In genomic region chr4:107597898-107598580, GRCm38 (mm10) we compare ENCODE assay signal across 11 mouse cellular contexts.
DNase-seq lines count a peak whose midpoint lies in the region; ATAC-seq lines count a peak whose summit lies in the region.
"Had no signal": no experiment of that assay in that cellular context is flagged by ENCODE, and none has a peak within 500 bp of the region (broad histone marks: within the 10 kb centered on the region; RNA-seq: fewer than 3 reads in every experiment).

No protein-coding gene starts in this region.

- intact Hi-C loops in gastrocnemius, postnatal 36 days (cut with DNase I), result no loop called here

- no peak overlapping the region for H3K4me3 ChIP-seq in kidney, embryonic 15.5 days (replicated peaks)
- H3K4me3 ChIP-seq in forebrain, embryonic 14.5 days (ENCODE audit: low read depth, low read length), result no peak overlapping the region
- H3K4me3 ChIP-seq in midbrain, embryonic 14.5 days (replicated peaks; ENCODE audit: low read depth, low read length), result no peak overlapping the region
- H3K4me3 ChIP-seq: lung, embryonic 15.5 days had no signal

- peaks cover 4% of the 10 kb centered on the region; the same call in 1 of the 2 replicates for H3K27me3 ChIP-seq in kidney, embryonic 15.5 days
- H3K27me3 ChIP-seq in forebrain, embryonic 14.5 days (replicated peaks; ENCODE audit: control insufficient read depth, insufficient read depth, low read length), result no peaks in the 10 kb centered on the region
- no peaks in the 10 kb centered on the region for H3K27me3 ChIP-seq in midbrain, embryonic 14.5 days (ENCODE audit: control insufficient read depth, insufficient read depth, low read length)
- H3K27me3 ChIP-seq: lung, embryonic 15.5 days had no signal

- no peaks in the 10 kb centered on the region for H3K9me3 ChIP-seq in kidney, embryonic 15.5 days (replicated peaks)
- H3K9me3 ChIP-seq in forebrain, embryonic 14.5 days (replicated peaks; ENCODE audit: control insufficient read depth, low read length), result no peaks in the 10 kb centered on the region
- H3K9me3 ChIP-seq in midbrain, embryonic 14.5 days (ENCODE audit: control insufficient read depth, low read length), result no peaks in the 10 kb centered on the region
- H3K9me3 ChIP-seq: lung, embryonic 15.5 days had no signal

- 13% methylated on average over 10 of the region's 10 CpGs for WGBS in kidney, embryonic 15.5 days
- WGBS in forebrain, embryonic 14.5 days, result 15% methylated on average over 10 of the region's 10 CpGs
- WGBS in midbrain, embryonic 14.5 days, result 12% methylated on average over 10 of the region's 10 CpGs

- H3K4me2 ChIP-seq in kidney, embryonic 15.5 days, result no peak overlapping the region
- no peak overlapping the region for H3K4me2 ChIP-seq in forebrain, embryonic 14.5 days (ENCODE audit: low read length)
- no peak overlapping the region for H3K4me2 ChIP-seq in midbrain, embryonic 14.5 days (ENCODE audit: low read length)
- H3K4me2 ChIP-seq: lung, embryonic 15.5 days had no signal

- H3K9ac ChIP-seq in kidney, embryonic 15.5 days, result no peak overlapping the region
- H3K9ac ChIP-seq in forebrain, embryonic 14.5 days (ENCODE audit: low read length), result no peak overlapping the region
- H3K9ac ChIP-seq in midbrain, embryonic 14.5 days (replicated peaks; ENCODE audit: low read length), result no peak overlapping the region
- H3K9ac ChIP-seq: lung, embryonic 15.5 days had no signal

- DNase-seq in cerebellum, postnatal 10 days, result peak; percentile 42 to 47
- DNase-seq in kidney, postnatal 14 days, result no peak
- DNase-seq in forebrain, embryonic 14.5 days (ENCODE audit: low spot score), result peak; percentile 31
- DNase-seq in midbrain, embryonic 14.5 days, result peak; percentile 58
- no peak for DNase-seq in right cerebral cortex, postnatal 4 days
- DNase-seq in gastrocnemius, postnatal 36 days, result no peak
- DNase-seq: adrenal gland, postnatal 14 days; layer of hippocampus, adult 9-11 months had no signal

- no peaks in the 10 kb centered on the region for H3K36me3 ChIP-seq in kidney, embryonic 15.5 days
- no peaks in the 10 kb centered on the region for H3K36me3 ChIP-seq in forebrain, embryonic 14.5 days (ENCODE audit: control insufficient read depth, insufficient read depth, low read length)
- H3K36me3 ChIP-seq in midbrain, embryonic 14.5 days (ENCODE audit: control insufficient read depth, insufficient read depth, low read length), result no peaks in the 10 kb centered on the region
- H3K36me3 ChIP-seq: lung, embryonic 15.5 days had no signal

- no peak for ATAC-seq in cerebellum, adult (ENCODE audit: insufficient number of reproducible peaks, low FRiP score, low TSS enrichment)
- peak; percentile 63; the same call in 1 of the 2 replicates for ATAC-seq in kidney, embryonic 15.5 days (replicated peaks; ENCODE audit: low FRiP score)
- ATAC-seq in forebrain, embryonic 14.5 days, result peak; percentile 54
- peak; percentile 60; the same call in 1 of the 2 replicates for ATAC-seq in midbrain, embryonic 14.5 days (ENCODE audit: low FRiP score, low TSS enrichment)

- peaks cover 30% of the 10 kb centered on the region for H3K4me1 ChIP-seq in kidney, embryonic 15.5 days
- peaks cover 7% of the 10 kb centered on the region for H3K4me1 ChIP-seq in forebrain, embryonic 14.5 days (ENCODE audit: control insufficient read depth, insufficient read depth, low read length)
- H3K4me1 ChIP-seq in midbrain, embryonic 14.5 days (ENCODE audit: control insufficient read depth, insufficient read depth, low read length), result peaks cover 16% of the 10 kb centered on the region

- peak overlapping the region; percentile 78 for H3K27ac ChIP-seq in kidney, embryonic 15.5 days
- no peak overlapping the region for H3K27ac ChIP-seq in forebrain, embryonic 14.5 days (ENCODE audit: low read depth, low read length)
- H3K27ac ChIP-seq in midbrain, embryonic 14.5 days (replicated peaks; ENCODE audit: low read depth, low read length), result peak overlapping the region; percentile 26; the same call in 1 of the 2 replicates
- H3K27ac ChIP-seq: lung, embryonic 15.5 days had no signal

Comparison
In these comparisons a context has a peak if more than half of its experiments do, and no peak if none do; other contexts are left out.
1. DNase-seq: peak in cerebellum, postnatal 10 days (2 of 2), forebrain, embryonic 14.5 days (single experiment) and midbrain, embryonic 14.5 days (single experiment); none in kidney, postnatal 14 days (single experiment), right cerebral cortex, postnatal 4 days (single experiment) and gastrocnemius, postnatal 36 days (0 of 2).